Mouse (Mus musculus) frontal cortex, adult 2 months (tissue): ENCODE results near the gene Ptgds. TPM values are rescaled to one million over a fixed set of nuclear protein-coding genes. Genes with fewer than 3 reads are reported as not detected.

Experiments
- DNase-seq, 2 experiments: peaks; one replicate each; pipeline ENCODE4 v3.0.0; 2022; ENCODE audit warnings: low spot score in 1 of 2; ENCODE audit errors: extremely low spot score in 1 of 2
- polyA plus RNA-seq: library from polyadenylated mRNA; depleted of rRNA; stranded (reverse); fragments of >200 nt; gene quantifications from 2 replicates; pipeline ENCODE4 v1.2.3, GENCODE M21; 2012; rRNA removed

Ptgds gene
- polyA plus RNA-seq = 2,136 and 2,926 TPM in 2 replicates

DNA sequence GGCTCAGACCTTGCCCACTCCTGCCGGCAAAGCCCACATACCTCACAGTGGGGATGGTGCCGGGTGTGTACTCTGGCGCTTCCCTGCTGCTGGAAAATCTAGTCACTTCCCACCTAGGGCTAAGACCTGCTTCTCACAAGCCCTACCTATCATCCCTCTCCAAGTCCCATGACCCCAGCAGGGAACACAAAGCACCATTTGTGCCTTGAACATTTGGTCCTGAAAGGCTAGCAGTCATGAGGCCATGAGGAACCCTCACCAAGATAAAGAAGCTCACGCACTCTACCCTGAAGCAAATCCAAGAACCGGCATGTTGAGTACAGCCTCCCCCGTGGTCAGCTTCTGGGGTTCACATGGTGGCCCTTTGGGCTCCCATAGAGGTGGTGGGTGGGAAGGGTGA is at the start of gene Ptgds:
TSS of gene Ptgds (minus strand) at position 78 of the 400 bp plus-strand sequence.
- DNase-seq = no peak

DNA sequence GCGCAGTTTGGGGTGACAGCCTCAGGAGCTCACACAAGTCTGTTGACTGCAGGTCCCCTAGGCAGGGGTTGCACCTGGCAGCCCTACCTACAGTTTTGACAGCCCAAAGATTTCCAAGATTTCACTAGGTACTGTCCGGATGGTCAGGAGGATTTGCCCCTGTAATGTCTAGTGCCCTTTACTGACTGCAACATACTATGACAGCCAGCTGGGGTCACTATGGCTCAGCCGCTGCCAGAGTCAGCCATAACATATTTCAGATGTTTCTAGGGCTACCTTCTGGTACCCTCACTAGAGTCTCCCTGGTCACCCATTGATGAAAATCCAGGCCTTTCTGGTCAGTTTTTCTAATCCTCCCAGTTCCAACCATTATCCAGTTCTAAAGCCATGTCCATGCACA is 40.1 kb upstream of the Ptgds start:
- no peak for DNase-seq

DNA sequence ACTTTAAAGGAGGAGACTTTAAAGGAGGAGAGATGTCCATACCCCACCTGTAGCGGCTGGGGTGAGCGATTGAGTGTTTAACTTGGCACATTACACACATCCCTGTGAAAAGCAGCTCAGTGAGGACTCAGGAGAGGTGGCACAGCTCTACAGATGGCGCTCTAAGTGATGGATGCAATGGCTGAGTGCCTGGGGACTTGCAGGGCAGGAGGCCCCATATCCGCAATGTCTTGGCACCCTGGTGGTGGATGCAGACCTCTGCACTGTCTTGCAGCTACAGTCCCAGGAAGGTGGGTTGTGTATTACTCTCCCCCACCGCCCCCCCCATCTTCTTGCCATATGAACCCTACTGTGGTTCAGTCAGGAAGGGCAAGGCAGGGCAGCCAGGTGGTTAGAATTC is 37.1 kb upstream of the Ptgds start:
- no peak for DNase-seq

DNA sequence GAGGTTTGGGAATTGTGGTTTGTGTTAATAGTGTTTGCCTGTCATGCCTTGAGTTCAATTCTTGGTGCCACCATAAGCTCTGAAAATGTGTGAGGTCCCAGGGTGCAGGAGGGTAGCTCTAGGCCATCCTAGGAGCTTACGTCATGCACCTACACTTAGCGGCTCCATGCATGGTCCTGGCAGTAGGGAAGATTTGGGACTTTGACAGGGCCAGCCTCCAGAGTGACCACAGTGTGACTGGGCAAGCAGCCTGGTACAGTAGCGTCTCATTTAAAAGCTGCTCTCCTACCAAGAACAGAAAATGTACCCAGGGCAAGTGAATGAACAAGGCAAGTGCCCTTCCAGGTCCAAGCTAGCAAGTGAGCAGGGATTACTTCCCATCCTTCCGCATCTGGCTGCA is 36.0 kb upstream of the Ptgds start:
- no peak for DNase-seq

DNA sequence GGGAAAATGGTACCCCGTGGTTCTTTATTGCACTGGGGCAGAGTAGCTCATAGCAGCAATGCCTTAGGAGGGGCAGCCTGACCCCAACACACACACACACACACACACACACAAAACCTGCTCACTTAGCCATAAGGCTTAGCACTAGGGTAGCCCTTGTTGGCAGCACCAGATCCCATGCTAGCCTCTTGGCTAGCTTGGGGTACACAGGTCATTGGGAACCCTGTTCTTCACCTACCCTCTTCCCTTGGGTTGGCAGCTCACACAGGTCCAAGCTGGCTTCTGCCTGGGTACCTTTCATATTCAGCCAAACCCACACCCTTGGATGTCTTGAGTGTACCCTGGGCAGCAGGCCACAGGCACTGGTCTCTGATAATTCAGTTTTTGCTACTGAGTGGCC is 35.2 kb upstream of the Ptgds start:
- DNase-seq = no peak

DNA sequence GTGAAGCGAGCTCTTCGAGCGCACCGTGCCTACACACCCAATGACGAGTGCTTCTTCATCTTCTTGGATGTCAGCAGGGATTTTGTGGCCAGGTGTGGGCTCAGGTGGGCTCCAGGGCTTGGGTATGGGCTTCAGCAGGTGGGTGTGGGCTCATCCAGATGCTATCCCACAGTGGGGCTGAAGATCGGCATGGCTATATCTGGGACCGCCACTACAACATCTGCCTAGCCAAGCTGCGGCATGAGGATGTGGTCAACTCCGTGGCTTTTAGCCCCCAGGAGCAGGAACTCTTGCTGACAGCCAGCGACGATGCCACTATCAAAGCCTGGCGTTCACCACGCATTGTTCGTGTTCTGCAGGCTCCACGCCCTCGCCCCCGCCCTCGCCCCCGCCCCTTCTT is 34.7 kb upstream of the Ptgds start:
- DNase-seq = no peak

DNA sequence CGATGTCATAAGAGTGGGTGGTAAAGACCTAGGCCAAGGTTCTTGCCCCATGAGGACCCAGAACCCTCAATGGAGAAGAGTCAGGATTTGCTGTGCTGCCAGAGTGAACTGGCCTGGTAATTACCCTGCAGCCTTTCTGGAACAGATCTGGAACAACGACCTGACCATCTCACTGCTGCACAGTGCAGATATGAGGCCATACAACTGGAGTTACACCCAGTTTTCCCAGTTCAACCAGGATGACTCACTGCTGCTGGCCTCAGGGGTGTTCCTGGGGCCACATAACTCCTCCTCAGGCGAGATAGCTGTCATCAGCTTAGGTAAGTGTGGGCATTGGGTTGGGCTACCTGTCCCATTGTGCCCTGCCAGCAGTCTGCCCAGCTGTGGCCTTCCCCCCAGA is 32.9 kb upstream of the Ptgds start:
- DNase-seq = no peak

DNA sequence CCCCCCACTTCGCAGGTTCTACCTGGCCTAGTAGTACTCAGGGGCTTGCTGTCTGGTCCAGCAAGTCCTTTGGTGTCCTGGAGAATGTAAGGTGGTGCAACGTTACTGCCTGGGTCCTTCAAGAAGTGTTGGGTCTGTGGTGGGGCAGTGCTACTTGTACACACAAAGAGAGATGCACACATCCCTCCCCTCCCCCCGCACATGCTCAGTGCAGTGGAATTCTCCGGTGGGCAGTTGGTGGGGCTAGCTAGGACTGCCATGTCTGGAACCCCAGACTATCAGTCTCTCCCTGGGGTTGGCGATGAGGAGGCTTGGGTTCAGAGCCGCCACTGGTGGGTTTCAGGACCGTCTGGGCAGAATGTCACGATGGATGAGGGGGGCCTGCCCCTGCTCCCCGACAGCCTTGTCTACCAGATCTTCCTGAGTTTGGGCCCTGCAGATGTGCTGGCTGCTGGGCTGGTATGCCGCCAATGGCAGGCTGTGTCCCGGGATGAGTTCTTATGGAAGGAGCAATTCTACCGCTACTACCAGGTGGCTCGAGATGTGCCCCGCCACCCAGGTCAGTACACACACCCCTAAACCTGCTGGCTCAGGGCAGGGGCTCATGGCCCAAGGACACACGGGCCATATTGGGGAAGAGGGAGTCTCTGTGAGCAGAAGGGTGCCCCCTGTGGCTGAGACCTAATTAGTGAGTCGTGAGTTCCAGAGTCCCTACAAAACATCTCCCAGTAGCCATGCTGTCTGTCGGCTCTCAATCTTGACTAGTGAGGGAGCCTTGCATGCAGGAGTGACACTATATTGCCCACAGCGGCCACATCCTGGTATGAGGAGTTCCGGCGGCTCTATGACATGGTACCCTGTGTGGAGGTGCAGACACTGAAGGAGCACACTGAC is 32.0 kb upstream of the Ptgds start, which contains the start of gene C8g:
TSS of gene C8g (minus strand) at position 127 of the 894 bp plus-strand sequence.
- DNase-seq = no peak

DNA sequence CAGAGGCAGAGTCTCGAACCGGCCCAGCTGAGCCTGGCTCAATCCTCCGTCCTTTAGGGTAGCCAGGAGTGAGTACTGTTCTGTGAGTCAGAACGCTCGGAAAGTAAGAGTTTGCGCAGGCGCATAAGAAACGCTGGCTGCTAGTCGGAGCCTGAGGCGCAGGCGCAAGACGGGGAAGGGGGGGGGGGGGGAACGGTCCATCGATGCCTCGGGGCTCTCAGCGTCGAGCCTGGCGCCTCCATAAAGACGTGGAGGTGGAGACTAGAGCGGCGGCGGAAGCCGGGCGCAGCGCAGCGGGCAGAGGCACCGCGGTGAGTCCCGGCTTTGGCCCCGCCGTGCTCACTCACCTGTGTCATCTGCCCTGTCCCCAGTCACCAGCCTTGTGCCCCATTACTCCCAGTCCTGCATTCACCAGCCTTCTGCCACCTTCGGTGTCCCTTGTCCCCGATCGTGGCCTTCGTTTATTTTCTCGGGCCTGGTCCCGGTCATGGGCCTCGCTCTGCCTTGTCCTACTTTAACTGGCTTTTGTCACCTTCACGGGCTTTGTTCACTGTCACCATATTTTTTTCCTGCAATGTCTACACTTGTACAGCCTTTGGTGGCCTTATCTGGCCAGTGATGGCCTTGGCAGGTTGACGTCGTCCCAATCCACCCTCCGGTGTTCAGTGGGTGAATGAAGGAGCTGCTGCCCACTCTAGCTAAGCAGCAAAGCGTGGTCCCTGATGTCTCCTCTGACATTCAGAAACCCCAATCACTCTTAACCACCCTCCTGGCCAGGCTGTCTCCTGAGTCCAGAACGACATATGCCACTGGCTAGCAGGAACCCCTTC is 30.9 kb upstream of the Ptgds start, which contains the start of gene Fbxw5:
TSS of gene Fbxw5 (plus strand) at position 175 of the 830 bp plus-strand sequence.
- DNase-seq = peak; percentile 72 to 85

DNA sequence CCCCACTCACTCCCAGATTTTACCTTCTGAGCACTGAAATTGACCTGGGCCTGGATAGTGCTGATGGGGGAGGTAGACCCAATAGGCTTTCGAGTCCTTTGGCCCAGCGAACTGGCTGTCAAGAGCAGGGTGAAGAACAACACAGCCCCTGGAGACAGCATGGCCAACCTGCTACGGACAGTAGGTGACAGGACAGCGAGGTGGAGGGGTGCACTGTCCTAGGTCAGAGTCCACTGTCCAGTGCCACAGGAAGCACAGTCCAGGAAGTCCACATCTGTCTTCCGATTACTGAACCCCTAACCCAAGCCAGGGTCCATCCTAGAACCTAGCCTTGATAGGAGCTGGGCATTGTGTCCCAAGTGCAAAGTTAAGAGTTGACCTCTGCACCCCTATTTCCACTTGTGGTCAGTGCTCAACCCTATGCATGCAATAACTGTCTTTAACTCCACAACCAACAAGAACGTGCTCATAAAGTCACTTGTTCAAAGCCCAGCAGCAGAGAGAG is 30.3 kb upstream of the Ptgds start:
- no peak for DNase-seq

DNA sequence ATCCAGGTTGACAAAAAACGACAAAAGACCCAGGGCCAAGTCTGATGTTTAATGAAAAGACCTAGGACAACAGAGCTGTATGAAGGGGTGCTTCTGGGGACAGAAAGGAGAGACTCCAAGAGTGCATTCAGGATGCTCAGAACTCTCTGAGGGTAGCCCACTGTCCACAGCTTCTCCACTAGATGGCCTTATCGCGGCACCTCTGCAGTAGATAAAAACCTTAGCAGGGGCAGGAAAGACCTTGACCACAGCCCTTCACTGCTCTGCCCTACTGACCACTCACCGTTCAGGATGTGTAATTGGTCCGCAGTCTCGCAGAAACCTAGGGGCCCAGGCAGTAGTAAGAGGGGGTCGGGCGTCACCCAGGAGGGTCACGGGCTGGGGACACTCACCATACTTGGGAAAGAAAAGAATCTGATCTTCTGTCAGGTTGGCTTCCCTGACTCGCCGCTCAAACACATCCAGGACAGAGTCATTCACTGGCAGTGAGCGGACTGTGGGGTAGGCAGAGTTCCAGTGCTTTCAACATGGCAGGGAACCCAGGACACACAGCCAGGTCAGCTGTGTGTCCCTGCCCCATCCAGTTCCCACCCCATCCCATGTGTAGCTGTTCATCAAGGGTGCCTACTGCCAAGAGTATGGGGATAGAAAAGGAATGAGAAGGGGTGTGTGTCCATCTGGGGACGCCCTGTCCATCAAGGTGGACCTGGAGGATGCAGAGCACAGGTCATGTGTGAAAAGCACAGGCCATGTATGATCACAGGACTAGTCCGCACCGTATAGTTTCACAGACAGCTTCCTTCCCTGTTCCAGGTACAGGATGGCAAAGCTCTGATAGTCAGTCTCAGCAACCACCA is 29.0 kb upstream of the Ptgds start:
- no peak for DNase-seq

DNA sequence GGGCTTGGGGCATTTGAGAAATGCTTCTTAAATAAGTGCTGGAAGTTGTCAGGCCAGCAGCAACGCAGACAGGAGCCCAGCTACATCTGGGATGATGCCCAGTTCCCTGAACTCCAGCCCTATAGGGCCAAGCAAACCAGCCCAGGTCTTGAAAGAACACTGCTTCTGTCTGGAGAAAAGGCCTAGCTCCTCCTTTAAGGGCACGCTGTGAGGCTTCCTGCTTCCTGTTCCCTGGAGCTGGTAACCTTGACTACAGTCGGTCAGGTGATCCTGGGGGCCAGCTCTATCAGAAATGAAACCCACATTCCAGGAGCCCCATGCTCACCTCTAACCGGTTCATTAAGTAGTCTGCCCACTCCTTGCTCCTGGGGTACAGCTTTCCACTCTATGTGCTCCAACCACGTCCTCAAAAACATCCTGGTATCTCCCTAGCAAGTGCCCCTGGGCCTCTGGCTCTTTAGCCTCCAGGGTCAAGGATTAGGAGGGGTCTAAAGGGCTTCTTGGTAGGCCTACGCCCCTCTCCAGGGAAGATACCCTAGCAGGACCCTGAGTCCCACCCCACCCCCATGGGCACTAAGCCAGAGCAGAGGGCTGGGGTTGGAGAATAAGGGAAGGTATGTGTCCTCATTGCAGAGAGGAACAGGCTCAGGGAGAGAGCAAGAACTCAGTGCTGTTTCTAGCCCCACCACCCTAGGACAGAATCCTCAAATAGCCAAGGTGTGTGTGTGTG is 28.2 kb upstream of the Ptgds start:
- no peak for DNase-seq

DNA sequence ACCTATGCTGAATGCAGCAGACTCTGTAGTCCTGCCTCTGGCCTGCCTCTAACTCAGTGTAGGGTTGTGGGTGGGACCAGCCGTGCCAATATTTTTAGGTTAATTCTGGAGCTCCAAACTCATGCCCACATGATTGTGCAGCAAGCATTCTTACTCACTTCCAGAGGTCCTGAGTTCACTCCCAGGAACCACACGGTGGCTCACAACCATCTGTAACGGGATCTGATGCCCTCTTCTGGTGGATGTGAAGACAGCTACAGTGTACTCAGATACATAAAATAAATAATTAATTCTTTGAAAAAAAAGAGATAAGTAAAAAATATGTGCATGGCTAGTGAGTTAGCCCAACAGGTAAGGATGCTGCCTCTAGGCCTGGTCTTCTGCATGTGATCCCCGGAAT is 26.6 kb upstream of the Ptgds start:
- DNase-seq = peak in 1 of 2 experiments; percentile 53

DNA sequence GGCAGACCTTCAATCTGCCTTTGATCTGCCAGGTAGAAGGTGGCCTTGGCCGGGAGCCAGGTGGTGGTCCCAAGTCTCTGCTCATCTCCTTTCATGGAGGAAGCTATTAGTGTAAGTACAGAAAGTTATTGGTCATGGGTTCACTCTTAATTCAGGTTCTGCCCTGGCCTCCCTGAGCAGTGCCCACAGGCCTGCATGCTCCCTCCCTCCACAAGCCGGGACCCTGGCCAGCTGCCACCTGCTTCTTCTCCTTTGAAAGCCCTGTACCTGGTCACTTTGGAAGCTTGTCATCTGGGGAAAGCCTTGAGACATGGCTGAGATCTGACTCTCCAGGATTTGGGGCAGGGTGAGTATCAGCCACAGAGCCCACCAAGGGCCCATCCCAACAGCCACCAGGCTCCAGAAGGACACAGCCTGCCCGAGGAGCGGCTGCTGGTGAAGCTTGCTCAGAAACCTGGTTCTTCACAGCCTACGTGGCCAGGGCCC is 23.7 kb upstream of the Ptgds start, which contains the start of gene Lcn12:
TSS of gene Lcn12 (minus strand) at position 436 of the 486 bp plus-strand sequence.
- no peak for DNase-seq

DNA sequence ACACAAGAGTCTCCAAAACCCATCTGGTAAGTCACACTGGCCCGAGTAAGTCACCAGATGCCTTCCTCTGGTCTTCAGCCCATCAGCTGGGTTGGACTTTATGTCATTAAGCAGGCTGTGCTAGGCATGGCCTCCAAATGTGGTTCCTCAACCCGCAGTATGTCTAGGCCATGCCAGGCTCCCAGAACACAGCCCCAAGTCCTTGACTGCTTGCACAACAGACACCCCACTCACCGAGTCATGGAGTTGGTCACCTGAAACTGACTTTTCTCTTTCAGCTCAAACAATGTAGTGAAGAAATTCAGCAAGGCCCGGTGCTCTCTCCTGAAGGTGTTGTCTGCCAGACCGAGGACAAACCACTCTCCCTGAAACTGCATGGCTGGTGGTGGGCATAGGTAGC is 23.1 kb upstream of the Ptgds start:
- no peak for DNase-seq

DNA sequence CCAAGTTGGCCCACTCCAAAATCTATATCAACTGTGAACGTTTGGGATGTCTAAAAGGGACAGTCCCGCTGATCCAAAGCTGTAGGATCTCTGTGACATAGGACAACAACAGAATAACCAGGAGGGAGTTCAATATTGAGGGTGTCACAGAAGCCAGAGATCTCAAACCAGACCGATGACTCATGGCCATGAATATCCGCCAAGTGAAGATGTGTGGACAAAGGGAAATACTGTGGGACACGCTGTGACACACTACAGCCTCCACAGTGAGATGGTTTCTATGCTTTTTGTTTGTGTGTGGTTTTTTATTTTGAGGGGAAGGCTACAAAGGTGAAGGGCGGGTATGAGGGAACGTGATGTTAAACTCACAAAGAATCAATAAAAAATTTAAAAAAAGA is 18.8 kb upstream of the Ptgds start:
- DNase-seq = no peak

DNA sequence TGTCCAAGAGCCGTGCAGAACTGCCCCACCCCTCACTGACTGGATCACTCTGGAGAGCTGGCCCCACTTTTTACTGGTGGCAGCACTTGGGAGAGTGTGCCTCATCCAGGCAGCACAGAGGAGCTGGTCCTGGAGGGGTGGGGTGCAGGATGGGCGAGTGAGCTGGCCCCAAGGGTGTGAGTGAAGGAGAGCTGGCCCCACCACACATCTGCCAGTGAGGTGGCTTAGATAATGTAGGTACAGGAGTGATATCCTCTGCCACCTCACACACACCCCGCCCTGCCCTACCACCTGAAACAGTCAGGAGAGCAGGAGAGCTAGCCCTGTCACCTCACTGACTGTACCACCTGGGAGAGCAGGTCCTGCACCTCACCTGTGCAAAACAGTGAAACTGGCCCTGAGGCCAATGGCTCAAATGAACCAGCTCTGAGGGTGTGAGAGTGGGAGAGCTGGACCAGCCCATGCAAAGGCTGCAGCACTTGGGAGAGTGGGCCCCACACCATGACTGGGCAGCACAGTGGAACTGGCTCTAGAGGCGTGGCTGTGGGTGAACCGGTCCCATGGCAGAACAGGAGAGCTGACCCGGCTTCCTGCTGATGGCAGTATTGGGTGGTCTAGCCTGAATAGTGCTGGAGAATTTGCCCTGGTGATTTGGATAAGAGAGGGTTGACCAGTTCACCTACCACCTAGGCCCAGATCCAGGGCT is 18.3 kb upstream of the Ptgds start:
- DNase-seq = no peak

DNA sequence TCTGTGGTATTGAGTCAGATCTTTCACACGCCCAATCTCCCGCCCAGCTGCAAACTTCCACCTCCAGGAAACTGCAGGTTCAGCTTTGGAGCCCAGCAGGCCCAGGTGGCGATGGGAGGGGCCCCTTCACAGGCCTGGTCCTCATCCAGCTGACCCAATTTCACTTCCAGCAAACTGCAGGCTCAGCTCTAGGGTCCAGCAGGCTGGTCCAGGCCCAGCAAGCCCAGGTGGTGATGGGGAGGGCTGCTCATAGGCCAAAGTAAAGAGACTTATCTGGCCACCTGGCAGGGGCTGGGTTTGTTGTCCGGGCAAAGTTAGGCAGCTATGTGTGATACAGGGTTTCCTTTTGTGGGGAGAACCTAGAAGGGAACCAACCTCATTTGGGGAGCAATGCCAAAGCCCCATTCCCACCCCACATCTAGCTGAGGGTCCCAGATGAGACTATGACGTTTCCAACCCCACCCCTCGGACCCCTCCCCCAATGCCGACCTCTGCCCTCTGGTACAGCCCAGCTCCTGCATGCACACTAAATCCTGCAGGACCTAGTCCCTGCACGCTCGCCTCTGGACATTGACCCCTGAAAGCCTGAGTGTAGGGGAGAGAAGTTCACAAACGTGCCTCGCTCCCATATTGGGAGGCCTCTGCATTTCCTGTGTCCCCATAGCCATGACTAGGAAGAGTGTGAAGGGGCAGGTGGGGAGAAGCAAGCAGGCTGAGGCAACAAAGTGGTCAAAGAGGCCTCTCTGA is 15.2 kb upstream of the Ptgds start:
- DNase-seq = no peak
